Mouse (Mus musculus): ENCODE measurements around the gene Cyp2d22.
"Not testable (repeated sequence)": the region's sequence is repeated elsewhere in the genome, so short reads cannot be mapped to it uniquely, and the experiment has no call there.

DNA sequence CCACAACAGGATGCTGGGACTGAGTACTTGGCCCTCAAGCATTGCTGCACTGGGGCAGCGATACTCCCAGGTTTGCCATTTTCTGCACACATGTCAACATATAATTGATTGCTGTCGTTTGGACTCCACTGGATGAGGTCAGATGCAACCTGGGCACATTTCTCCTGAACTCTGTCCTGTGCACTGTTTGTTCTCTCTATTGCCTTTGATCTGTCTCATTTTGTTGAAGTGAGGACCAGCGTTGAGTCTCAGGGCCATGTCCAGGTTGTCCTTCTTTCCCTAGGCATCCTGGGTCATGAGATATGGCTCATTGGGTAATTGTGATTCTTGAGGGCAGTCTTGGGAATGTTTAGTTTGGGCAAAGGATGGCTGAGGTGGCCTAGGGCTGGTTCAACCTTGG is 15.9 kb upstream of the Cyp2d22 start:
- not testable (repeated sequence) for TF ChIP-seq CTCF (IDR thresholded peaks at IDR 0.05; ENCODE audit: low read depth, low read length); GATA1 (IDR thresholded peaks at IDR 0.05; ENCODE audit: borderline replicate concordance, low read length)

Measured in G1E (cell line).